Mouse (Mus musculus): ENCODE measurements around the gene Syt2. TPM values are rescaled to one million over a fixed set of nuclear protein-coding genes. Genes with fewer than 3 reads are reported as not detected.
A peak's percentile ranks its signal among the peaks of the same experiment; 100 is the strongest.

Gene Syt2
- total RNA-seq, 2 experiments from 2014 or later: not detected

- intact Hi-C loops (cut with DNase I): no loop called here
- no peak for DNase-seq
Measured at GRCm38 (mm10) chr1:134763776-134764438, 117.4 kb downstream of the Syt2 start.

- DNase-seq: no peak
- intact Hi-C loops (cut with DNase I): no loop called here
Measured at GRCm38 (mm10) chr1:134764831-134765458, 118.5 kb downstream of the Syt2 start.

- DNase-seq: no peak
- intact Hi-C loops (cut with DNase I): no loop called here
Measured at GRCm38 (mm10) chr1:134766448-134766847, 120.0 kb downstream of the Syt2 start.

- intact Hi-C loops (cut with DNase I): no loop called here
Measured at GRCm38 (mm10) chr1:134770312-134770711, 123.8 kb downstream of the Syt2 start.

GRCm38 (mm10) chr1:134771353-134771752 lies 124.9 kb downstream of the Syt2 start:
- intact Hi-C loops (cut with DNase I): no loop called here
- peak; percentile 49 to 51 for DNase-seq

More at GRCm38 (mm10) chr1:134770312-134770711, 123.8 kb downstream of the Syt2 start:
- DNase-seq: no peak

GRCm38 (mm10) chr1:134771999-134772398 lies 125.5 kb downstream of the Syt2 start:
- no peak for DNase-seq
- intact Hi-C loops (cut with DNase I): no loop called here

GRCm38 (mm10) chr1:134772821-134773220 lies 126.3 kb downstream of the Syt2 start:
- intact Hi-C loops (cut with DNase I): no loop called here
- DNase-seq: no peak

- intact Hi-C loops (cut with DNase I): no loop called here
- no peak for DNase-seq
Measured at GRCm38 (mm10) chr1:134773256-134773655, 126.8 kb downstream of the Syt2 start.

GRCm38 (mm10) chr1:134774247-134774646 lies 127.8 kb downstream of the Syt2 start:
- DNase-seq: no peak
- intact Hi-C loops (cut with DNase I): no loop called here

- intact Hi-C loops (cut with DNase I): no loop called here
- no peak for DNase-seq
Measured at GRCm38 (mm10) chr1:134774728-134775287, 128.3 kb downstream of the Syt2 start.

GRCm38 (mm10) chr1:134775631-134776030 lies 129.2 kb downstream of the Syt2 start:
- intact Hi-C loops (cut with DNase I): no loop called here
- DNase-seq: no peak

GRCm38 (mm10) chr1:134777201-134777885 lies 130.9 kb downstream of the Syt2 start:
- DNase-seq: no peak

GRCm38 (mm10) chr1:134777936-134778548 lies 131.6 kb downstream of the Syt2 start:
- no peak for DNase-seq
- intact Hi-C loops (cut with DNase I): no loop called here

More at GRCm38 (mm10) chr1:134777201-134777885, 130.9 kb downstream of the Syt2 start:
- intact Hi-C loops (cut with DNase I): no loop called here

GRCm38 (mm10) chr1:134782797-134783196 lies 136.3 kb downstream of the Syt2 start:
- no peak for DNase-seq
- intact Hi-C loops (cut with DNase I): loop anchor here (5.0 kb wide), 1 partner anchor 50 kb away; no protein-coding TSS in a partner anchor

GRCm38 (mm10) chr1:134783958-134784357 lies 137.5 kb downstream of the Syt2 start:
- intact Hi-C loops (cut with DNase I): loop anchor here (5.0 kb wide), 1 partner anchor 48 kb away; no protein-coding TSS in a partner anchor
- no peak for DNase-seq

- no peak for DNase-seq
- intact Hi-C loops (cut with DNase I): loop anchor here (5.0 kb wide), 1 partner anchor 48 kb away; no protein-coding TSS in a partner anchor
Measured at GRCm38 (mm10) chr1:134784481-134784880, 138.0 kb downstream of the Syt2 start.

GRCm38 (mm10) chr1:134784911-134785310 lies 138.4 kb downstream of the Syt2 start:
- DNase-seq: no peak
- intact Hi-C loops (cut with DNase I): loop anchor here (5.0 kb wide), 1 partner anchor 47 kb away; no protein-coding TSS in a partner anchor

- DNase-seq: no peak
- intact Hi-C loops (cut with DNase I): no loop called here
Measured at GRCm38 (mm10) chr1:134788096-134788495, 141.6 kb downstream of the Syt2 start.

- intact Hi-C loops (cut with DNase I): no loop called here
- DNase-seq: no peak
Measured at GRCm38 (mm10) chr1:134790716-134791439, 144.4 kb downstream of the Syt2 start.

GRCm38 (mm10) chr1:134791456-134791855 lies 145.0 kb downstream of the Syt2 start:
- intact Hi-C loops (cut with DNase I): no loop called here
- DNase-seq: no peak

All from heart, postnatal 36 days (tissue).